ENCODE assay signal across 8 mouse cellular contexts in the genomic region with DNA sequence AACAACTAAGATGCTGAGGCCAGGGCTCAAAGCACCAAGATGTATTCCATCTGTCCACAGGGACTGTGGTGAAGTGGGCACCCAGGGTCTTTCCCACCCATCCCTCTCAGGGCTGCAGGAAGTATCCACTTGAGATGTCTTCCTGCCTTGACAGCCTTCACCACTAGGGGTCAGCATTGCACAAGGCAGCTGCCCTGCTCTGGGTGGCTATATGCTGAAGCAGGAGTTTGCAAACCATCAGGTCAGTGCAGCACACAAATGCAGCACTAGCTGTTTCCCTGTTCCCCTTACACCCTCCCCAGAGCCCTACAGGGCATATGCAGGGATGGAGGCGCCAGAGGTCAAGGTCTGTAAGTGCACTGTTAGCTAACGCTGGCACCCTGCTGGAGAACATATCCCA.
DNase-seq lines count a peak whose midpoint lies in the region; ATAC-seq and TF ChIP-seq lines count a peak whose summit lies in the region.

No protein-coding gene starts in this region.

- no peak overlapping the region for H3K9ac ChIP-seq in kidney, embryonic 15.5 days
- H3K9ac ChIP-seq in limb, embryonic 15.5 days, result no peak overlapping the region

- no peak for TF ChIP-seq POLR2A in embryonic fibroblast, embryonic 13.5 days (IDR thresholded peaks at IDR 0.05; ENCODE audit: low read depth, low read length)

- H3ac ChIP-seq in C2C12 (ENCODE audit: control insufficient read depth, insufficient read length, low read depth), result no peak overlapping the region

- peak; percentile 48 for ATAC-seq in kidney, embryonic 15.5 days (replicated peaks; ENCODE audit: low FRiP score)
- peak; percentile 30; the same call in 1 of the 2 replicates for ATAC-seq in limb, embryonic 15.5 days (ENCODE audit: insufficient number of reproducible peaks, low FRiP score, low TSS enrichment, low read depth)

- DNase-seq in brain, adult 2 months (ENCODE audit: low read depth, low spot score), result peak; percentile 94
- DNase-seq in heart, embryonic 10.5 days (ENCODE audit: low spot score), result peak; percentile 90
- peak; percentile 34 to 68 for DNase-seq in monocyte, adult 2 months (ENCODE audit: low read depth in 1 of 2, low spot score in 2 of 2)
- peak; percentile 46 to 68 for DNase-seq in spleen, postnatal 14 days (ENCODE audit: low spot score in 2 of 2)

- H3K79me3 ChIP-seq in C2C12 (ENCODE audit: low read depth), result no peaks in the 10 kb centered on the region

- H3K4me1 ChIP-seq in embryonic fibroblast, embryonic 13.5 days (ENCODE audit: control insufficient read depth, insufficient read depth, low read length), result no peaks in the 10 kb centered on the region
- peaks cover 27% of the 10 kb centered on the region for H3K4me1 ChIP-seq in heart, embryonic 10.5 days
- H3K4me1 ChIP-seq in kidney, embryonic 15.5 days, result 0 out of 2 replicates have a peak, but pooled peaks cover 3% of the 10 kb centered on the region
- no peaks in the 10 kb centered on the region for H3K4me1 ChIP-seq in limb, embryonic 15.5 days

- no peaks in the 10 kb centered on the region for H3K79me2 ChIP-seq in C2C12 (ENCODE audit: control insufficient read depth, insufficient read depth)

- no peaks in the 10 kb centered on the region for H3K9me3 ChIP-seq in heart, embryonic 10.5 days
- H3K9me3 ChIP-seq in kidney, embryonic 15.5 days (replicated peaks), result no peaks in the 10 kb centered on the region
- H3K9me3 ChIP-seq in limb, embryonic 15.5 days, result no peaks in the 10 kb centered on the region

- WGBS in heart, embryonic 10.5 days, result 9% methylated on average over 2 of the region's 2 CpGs
- 3% methylated on average over 2 of the region's 2 CpGs for WGBS in kidney, embryonic 15.5 days
- WGBS in limb, embryonic 15.5 days, result 11% methylated on average over 2 of the region's 2 CpGs

- TF ChIP-seq CTCF in C2C12 (IDR thresholded peaks at IDR 0.05; ENCODE audit: control insufficient read depth, insufficient read depth, insufficient read length), result peak; percentile 23
- TF ChIP-seq CTCF in embryonic fibroblast, embryonic 13.5 days (IDR thresholded peaks at IDR 0.05; ENCODE audit: borderline replicate concordance, insufficient read depth, low read length), result peak; percentile 100

- no peaks in the 10 kb centered on the region for H3K27me3 ChIP-seq in C2C12 (ENCODE audit: control insufficient read depth, insufficient read depth, insufficient read length)
- no peaks in the 10 kb centered on the region for H3K27me3 ChIP-seq in heart, embryonic 10.5 days (ENCODE audit: insufficient read depth, poor library complexity, severe bottlenecking)
- H3K27me3 ChIP-seq in kidney, embryonic 15.5 days, result no peaks in the 10 kb centered on the region
- H3K27me3 ChIP-seq in limb, embryonic 15.5 days, result no peaks in the 10 kb centered on the region

- no peak overlapping the region for H3K27ac ChIP-seq in embryonic fibroblast, embryonic 13.5 days (ENCODE audit: insufficient read depth, low read length)
- peak overlapping the region; percentile 33; the same call in 1 of the 2 replicates for H3K27ac ChIP-seq in heart, embryonic 10.5 days
- H3K27ac ChIP-seq in kidney, embryonic 15.5 days, result no peak overlapping the region
- H3K27ac ChIP-seq in limb, embryonic 15.5 days, result no peak overlapping the region

- no peak overlapping the region for H3K4me3 ChIP-seq in C2C12 (ENCODE audit: insufficient read depth, poor library complexity, severe bottlenecking)
- H3K4me3 ChIP-seq in embryonic fibroblast, embryonic 13.5 days (ENCODE audit: insufficient read depth, low read length), result no peak overlapping the region
- no peak overlapping the region for H3K4me3 ChIP-seq in heart, embryonic 10.5 days
- no peak overlapping the region for H3K4me3 ChIP-seq in kidney, embryonic 15.5 days (replicated peaks)
- no peak overlapping the region for H3K4me3 ChIP-seq in limb, embryonic 15.5 days

- no peaks in the 10 kb centered on the region for H3K36me3 ChIP-seq in C2C12 (ENCODE audit: control insufficient read depth, insufficient read depth)
- peaks cover 33% of the 10 kb centered on the region for H3K36me3 ChIP-seq in heart, embryonic 10.5 days
- H3K36me3 ChIP-seq in kidney, embryonic 15.5 days, result peaks cover 50% of the 10 kb centered on the region
- peaks cover 42% of the 10 kb centered on the region for H3K36me3 ChIP-seq in limb, embryonic 15.5 days

- no peak overlapping the region for H3K4me2 ChIP-seq in kidney, embryonic 15.5 days
- no peak overlapping the region for H3K4me2 ChIP-seq in limb, embryonic 15.5 days

TF ChIP-seq in C2C12, 6 proteins besides CTCF, POLR2A, EP300 and RAD21:
- TF ChIP-seq CEBPB (IDR thresholded peaks at IDR 0.05; ENCODE audit: low read depth) (no peak), FOSL1 (IDR thresholded peaks at IDR 0.05; ENCODE audit: insufficient read depth, low read length, poor library complexity, severe bottlenecking) (no peak), MYOD1 (IDR thresholded peaks at IDR 0.05; ENCODE audit: control insufficient read depth, insufficient read length, low read depth) (no peak), MAX (IDR thresholded peaks at IDR 0.05) (no peak), MYOG (IDR thresholded peaks at IDR 0.05; ENCODE audit: control insufficient read depth, extremely low read depth, insufficient read length) (no peak), USF1 (IDR thresholded peaks at IDR 0.05; ENCODE audit: low read depth) (no peak)
